Mouse (Mus musculus): Measurements from ENCODE around the gene Nat14.
A peak's percentile ranks its signal among the peaks of the same experiment; 100 is the strongest.

The Nat14 gene

GRCm38 (mm10) chr7:4919971-4920370, 1.9 kb upstream of the Nat14 start:
- no peak for DNase-seq (ENCODE audit: low read depth in 2 of 2, low spot score in 2 of 2)

- DNase-seq (ENCODE audit: low read depth in 2 of 2, low spot score in 2 of 2): no peak
These were observed 1.3 kb upstream of the Nat14 start for GRCm38 (mm10) chr7:4920496-4920895.

GRCm38 (mm10) chr7:4920976-4921823, 628 bp upstream of the Nat14 start:
- no peak for DNase-seq (ENCODE audit: low read depth in 2 of 2, low spot score in 2 of 2)

- DNase-seq (ENCODE audit: low read depth in 2 of 2, low spot score in 2 of 2): peak; percentile 19 to 46
These were observed 680 bp downstream of the Nat14 start for GRCm38 (mm10) chr7:4922508-4922907.

GRCm38 (mm10) chr7:4922931-4923565, 1.2 kb downstream of the Nat14 start:
- no peak for DNase-seq (ENCODE audit: low read depth in 2 of 2, low spot score in 2 of 2)

GRCm38 (mm10) chr7:4923586-4924364, 1.9 kb downstream of the Nat14 start:
- no peak for DNase-seq (ENCODE audit: low read depth in 2 of 2, low spot score in 2 of 2)

GRCm38 (mm10) chr7:4924483-4924882, 2.7 kb downstream of the Nat14 start:
- DNase-seq (ENCODE audit: low read depth in 2 of 2, low spot score in 2 of 2): no peak

GRCm38 (mm10) chr7:4924891-4925301, 3.1 kb downstream of the Nat14 start:
- DNase-seq (ENCODE audit: low read depth in 2 of 2, low spot score in 2 of 2): no peak

- DNase-seq (ENCODE audit: low read depth in 2 of 2, low spot score in 2 of 2): no peak
These were observed 3.9 kb downstream of the Nat14 start, which contains the start of gene Ssc5d for GRCm38 (mm10) chr7:4925441-4926381. TSS of gene Ssc5d (plus strand) at chr7:4925785.

GRCm38 (mm10) chr7:4926849-4927248, 5.0 kb downstream of the Nat14 start:
- no peak for DNase-seq (ENCODE audit: low read depth in 2 of 2, low spot score in 2 of 2)

GRCm38 (mm10) chr7:4927711-4928110, 5.9 kb downstream of the Nat14 start:
- no peak for DNase-seq (ENCODE audit: low read depth in 2 of 2, low spot score in 2 of 2)

GRCm38 (mm10) chr7:4928323-4928722, 6.5 kb downstream of the Nat14 start:
- DNase-seq (ENCODE audit: low read depth in 2 of 2, low spot score in 2 of 2): no peak

GRCm38 (mm10) chr7:4933103-4933502, 11.3 kb downstream of the Nat14 start:
- DNase-seq (ENCODE audit: low read depth in 2 of 2, low spot score in 2 of 2): no peak

- no peak for DNase-seq (ENCODE audit: low read depth in 2 of 2, low spot score in 2 of 2)
These were observed 12.5 kb downstream of the Nat14 start for GRCm38 (mm10) chr7:4934160-4934914.

- no peak for DNase-seq (ENCODE audit: low read depth in 2 of 2, low spot score in 2 of 2)
These were observed 15.0 kb downstream of the Nat14 start for GRCm38 (mm10) chr7:4936832-4937231.

GRCm38 (mm10) chr7:4937392-4937791, 15.6 kb downstream of the Nat14 start:
- no peak for DNase-seq (ENCODE audit: low read depth in 2 of 2, low spot score in 2 of 2)

- DNase-seq (ENCODE audit: low read depth in 2 of 2, low spot score in 2 of 2): peak; percentile 76 to 81
These were observed 16.6 kb downstream of the Nat14 start for GRCm38 (mm10) chr7:4938456-4938855.

- DNase-seq (ENCODE audit: low read depth in 2 of 2, low spot score in 2 of 2): peak; percentile 87 to 91
These were observed 18.2 kb downstream of the Nat14 start for GRCm38 (mm10) chr7:4940068-4940479.

GRCm38 (mm10) chr7:4942673-4943072, 20.8 kb downstream of the Nat14 start:
- no peak for DNase-seq (ENCODE audit: low read depth in 2 of 2, low spot score in 2 of 2)
